Mouse (Mus musculus) C2C12 (cell line): ENCODE data around the gene Acsl4.

Source experiments
- CEBPB ChIP-seq: IDR thresholded peaks from one replicate; pipeline ENCODE4 v1.6.1; 2011; ENCODE audit warnings: low read depth, mild to moderate bottlenecking, control low read depth, moderate library complexity
- CTCF ChIP-seq: IDR thresholded peaks from one replicate; pipeline ENCODE4 v1.5.1; 2011; ENCODE audit not compliant: control insufficient read depth, insufficient read depth, insufficient read length
- FOSL1 ChIP-seq: IDR thresholded peaks from one replicate; pipeline ENCODE4 v1.8.0; 2011; ENCODE audit warnings: mild to moderate bottlenecking, low read length; ENCODE audit not compliant: poor library complexity, insufficient read depth, severe bottlenecking
- MAX ChIP-seq: IDR thresholded peaks from one replicate; pipeline ENCODE4 v1.6.1; 2011; ENCODE audit warnings: mild to moderate bottlenecking, control low read depth
- MYOD1 ChIP-seq: IDR thresholded peaks from one replicate; pipeline ENCODE4 v1.6.1; 2011; ENCODE audit warnings: low read depth; ENCODE audit not compliant: control insufficient read depth, insufficient read length
- MYOG ChIP-seq: IDR thresholded peaks from one replicate; pipeline ENCODE4 v1.6.1; 2011; ENCODE audit not compliant: control insufficient read depth, insufficient read length; ENCODE audit errors: extremely low read depth
- USF1 ChIP-seq: IDR thresholded peaks from one replicate; pipeline ENCODE4 v1.6.1; 2011; ENCODE audit warnings: low read depth, mild to moderate bottlenecking, control low read depth, moderate library complexity

DNA sequence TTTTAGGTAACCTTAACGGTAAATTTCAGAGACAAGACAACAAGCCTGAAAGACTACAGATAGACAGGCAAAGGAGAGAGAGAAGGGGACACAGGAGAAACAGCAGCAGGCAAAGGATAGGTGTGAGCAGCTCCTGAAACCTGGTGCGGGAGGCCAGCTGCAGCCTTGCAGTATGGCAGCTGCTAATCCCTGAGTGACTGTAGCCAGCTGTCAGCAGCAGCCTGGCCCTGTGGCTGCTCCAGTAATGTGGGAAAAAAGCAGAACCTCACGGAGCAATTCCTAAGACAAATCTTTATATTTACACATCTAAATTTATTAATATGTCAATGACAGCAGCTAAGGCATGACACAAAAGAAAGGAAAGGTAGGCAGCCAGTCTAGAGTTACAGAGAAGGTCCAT, 113.8 kb downstream of the Acsl4 start:
- TF ChIP-seq CTCF, result no peak
- no peak for TF ChIP-seq MAX
- TF ChIP-seq USF1, result no peak
- no peak for TF ChIP-seq MYOD1
- no peak for TF ChIP-seq MYOG
- TF ChIP-seq FOSL1, result no peak
- no peak for TF ChIP-seq CEBPB
